Mouse (Mus musculus): ENCODE data around the gene Zbed5.
"Not testable (repeated sequence)": the region's sequence is repeated elsewhere in the genome, so short reads cannot be mapped to it uniquely, and the experiment has no call there.

DNA sequence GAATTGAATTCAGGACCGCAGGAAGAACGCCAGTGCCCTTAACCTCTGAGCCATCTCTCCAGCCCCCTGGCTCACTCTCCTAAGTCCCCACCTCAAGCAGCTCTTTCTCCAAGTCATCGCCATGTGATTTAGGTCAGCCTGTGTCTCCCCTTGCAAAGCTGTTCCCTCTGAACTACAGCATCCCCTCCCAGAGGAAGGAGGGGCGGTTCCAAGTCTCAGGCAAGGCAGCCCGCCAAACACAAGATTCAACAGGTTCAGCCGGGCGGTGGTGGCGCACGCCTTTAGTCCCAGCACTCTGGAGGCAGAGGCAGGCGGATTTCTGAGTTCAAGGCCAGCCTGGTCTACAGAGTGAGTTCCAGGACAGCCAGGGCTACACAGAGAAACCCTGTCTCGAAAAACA lies 20.0 kb downstream of the Zbed5 start:
- TF ChIP-seq POLR2A (IDR thresholded peaks at IDR 0.05; ENCODE audit: borderline replicate concordance, control insufficient read depth, low read depth, low read length); CTCF (IDR thresholded peaks at IDR 0.05; ENCODE audit: control insufficient read depth, insufficient read depth, low read length): not testable (repeated sequence)
